Mouse (Mus musculus): ENCODE data around the gene Smarcd2.

DNA sequence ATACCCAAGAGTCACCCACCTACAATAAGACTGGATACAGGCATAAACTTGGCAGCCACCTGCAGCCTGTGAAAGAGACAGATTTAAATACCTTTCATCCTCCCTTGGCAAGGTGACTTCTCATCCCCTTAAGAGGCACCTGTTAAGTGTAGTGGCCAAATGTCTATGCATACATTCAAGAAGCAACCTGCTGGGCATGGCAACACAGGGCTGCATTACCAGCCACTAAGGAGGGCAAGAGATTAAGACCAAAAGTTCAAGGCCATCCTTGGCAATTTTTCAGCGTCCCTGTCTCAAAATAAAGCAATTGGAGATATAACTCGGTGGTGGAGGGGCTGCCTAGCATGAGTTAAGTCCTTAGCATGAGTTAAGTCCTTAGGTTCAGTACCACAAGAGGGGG lies 18.0 kb downstream of the Smarcd2 start:
- TF ChIP-seq CTCF (IDR thresholded peaks at IDR 0.05; ENCODE audit: low read depth) (no peak), EP300 (IDR thresholded peaks at IDR 0.05; ENCODE audit: low read depth) (no peak)
